Comparison of ENCODE assay signal across 9 mouse cellular contexts in genomic region chr13:112994191-112994590, GRCm38 (mm10). TPM values are rescaled to one million over a fixed set of nuclear protein-coding genes. Genes with fewer than 3 reads are reported as not detected.
DNase-seq lines count a peak whose midpoint lies in the region; ATAC-seq lines count a peak whose summit lies in the region.
"Had no signal": no experiment of that assay in that cellular context is flagged by ENCODE, and none has a peak within 500 bp of the region (broad histone marks: within the 10 kb centered on the region; RNA-seq: fewer than 3 reads in every experiment).

No protein-coding gene starts in this region.

- H3K4me1 ChIP-seq in forebrain, embryonic 15.5 days: peaks cover 29% of the 10 kb centered on the region
- H3K4me1 ChIP-seq in midbrain, embryonic 15.5 days: peaks cover 31% of the 10 kb centered on the region

- H3K27me3 ChIP-seq in forebrain, embryonic 15.5 days: peaks cover 87% of the 10 kb centered on the region
- H3K27me3 ChIP-seq in midbrain, embryonic 15.5 days (replicated peaks): peaks cover 85% of the 10 kb centered on the region
- H3K27me3 ChIP-seq in splenic B cell, adult 2 months (ENCODE audit: control insufficient read depth, insufficient read depth, low read length, poor library complexity, severe bottlenecking): peaks cover 2% of the 10 kb centered on the region; the same call in 1 of the 2 replicates

- intact Hi-C loops in heart, postnatal 25 days (cut with DNase I): no loop called here

- peak overlapping the region; percentile 45 for H3K4me3 ChIP-seq in forebrain, embryonic 15.5 days
- peak overlapping the region; percentile 46 for H3K4me3 ChIP-seq in midbrain, embryonic 15.5 days

- WGBS in forebrain, embryonic 15.5 days: under 1% methylated on average over 25 of the region's 25 CpGs
- under 1% methylated on average over 25 of the region's 25 CpGs for WGBS in midbrain, embryonic 15.5 days

- H3K4me2 ChIP-seq in forebrain, embryonic 15.5 days (replicated peaks): peak overlapping the region; percentile 83
- peak overlapping the region; percentile 88 for H3K4me2 ChIP-seq in midbrain, embryonic 15.5 days

- H3K36me3 ChIP-seq in forebrain, embryonic 15.5 days: no peaks in the 10 kb centered on the region
- H3K36me3 ChIP-seq in midbrain, embryonic 15.5 days (replicated peaks): no peaks in the 10 kb centered on the region
- H3K36me3 ChIP-seq in splenic B cell, adult 2 months (ENCODE audit: control insufficient read depth, insufficient read depth, low read length, poor library complexity, severe bottlenecking): no peaks in the 10 kb centered on the region

- ATAC-seq in forebrain, embryonic 15.5 days (replicated peaks): peak; percentile 47
- peak; percentile 77 for ATAC-seq in midbrain, embryonic 15.5 days (replicated peaks)

- H3K9me3 ChIP-seq in forebrain, embryonic 15.5 days: no peaks in the 10 kb centered on the region
- H3K9me3 ChIP-seq in midbrain, embryonic 15.5 days: no peaks in the 10 kb centered on the region

- no peak overlapping the region for H3K27ac ChIP-seq in forebrain, embryonic 15.5 days (replicated peaks)
- H3K27ac ChIP-seq in midbrain, embryonic 15.5 days: no peak overlapping the region

- peak; percentile 87 for DNase-seq in heart, adult 11 months
- no peak for DNase-seq in heart, postnatal 25 days (ENCODE audit: low spot score)
- peak; percentile 41 for DNase-seq in cerebellum, adult 11 months
- DNase-seq in kidney, adult 11 months: peak; percentile 54
- DNase-seq in liver: peak; percentile 46
- DNase-seq in splenic B cell, adult 2 months (ENCODE audit: low read depth, low spot score): peak; percentile 81

- peak overlapping the region; percentile 30 for H3K9ac ChIP-seq in forebrain, embryonic 15.5 days (replicated peaks)
- H3K9ac ChIP-seq in midbrain, embryonic 15.5 days: peak overlapping the region; percentile 32

RNA-seq across cellular contexts. Expression of gene Mcidas, which starts 0.5 kb away (rescaled TPM):
- not detected for total RNA-seq in heart, postnatal 25 days (2021)
- 0.69 and 1.1 TPM in 2 replicates for polyA plus RNA-seq in forebrain, embryonic 15.5 days (2015; fragmentation: Nextera tagmentation; extraction: Ambion mirVana)
- polyA plus RNA-seq in midbrain, embryonic 15.5 days (2015; fragmentation: Nextera tagmentation; extraction: Ambion mirVana): 0.75 and 0.83 TPM in 2 replicates

RNA-seq across cellular contexts. Expression of gene Ccno, which starts 6.6 kb away (rescaled TPM):
- total RNA-seq in heart, postnatal 25 days (2021): under 1 TPM in 1 of 2 experiments, not detected in 1; 0.26 TPM
- 1.2 and 2.3 TPM in 2 replicates for polyA plus RNA-seq in forebrain, embryonic 15.5 days (2015; fragmentation: Nextera tagmentation; extraction: Ambion mirVana)
- 1.6 and 2.3 TPM in 2 replicates for polyA plus RNA-seq in midbrain, embryonic 15.5 days (2015; fragmentation: Nextera tagmentation; extraction: Ambion mirVana)

RNA-seq across cellular contexts. Expression of gene Cdc20b, which starts 40.7 kb away (rescaled TPM):
- not detected for total RNA-seq in heart, postnatal 25 days (2021)
- 0.52 and 0.64 TPM in 2 replicates for polyA plus RNA-seq in forebrain, embryonic 15.5 days (2015; fragmentation: Nextera tagmentation; extraction: Ambion mirVana)
- polyA plus RNA-seq in midbrain, embryonic 15.5 days (2015; fragmentation: Nextera tagmentation; extraction: Ambion mirVana): 0.45 and 0.57 TPM in 2 replicates
- total RNA-seq: left cerebral cortex, postnatal 10 days had no signal

RNA-seq across cellular contexts. Expression of gene Gpx8, which starts 52.0 kb away (rescaled TPM):
- total RNA-seq in heart, postnatal 25 days (2021): 10 to 100 TPM; 37.7 to 41.6 TPM
- polyA plus RNA-seq in forebrain, embryonic 15.5 days (2015; fragmentation: Nextera tagmentation; extraction: Ambion mirVana): 43.9 and 47.7 TPM in 2 replicates
- polyA plus RNA-seq in midbrain, embryonic 15.5 days (2015; fragmentation: Nextera tagmentation; extraction: Ambion mirVana): 42.0 and 52.5 TPM in 2 replicates
